Mouse (Mus musculus) lung, adult 2 months (tissue): ENCODE data around the gene Ccdc157.

Experiments used
- CTCF ChIP-seq: fragments of 200-500 bp; IDR thresholded peaks from 2 replicates; pipeline ENCODE4 v1.5.1; 2011; ENCODE audit warnings: mild to moderate bottlenecking, low read length, control low read depth; ENCODE audit not compliant: insufficient read depth
- POLR2A ChIP-seq: fragments of 200-500 bp; IDR thresholded peaks from 2 replicates; pipeline ENCODE4 v1.6.1; 2011; ENCODE audit warnings: low read depth, mild to moderate bottlenecking, control low read depth, low read length, borderline replicate concordance; ENCODE audit errors: extremely low read depth

GRCm38 (mm10) chr11:4113496-4113895 is 46.6 kb downstream of the Ccdc157 start:
- no peak for TF ChIP-seq CTCF
- no peak for TF ChIP-seq POLR2A
